Mouse (Mus musculus): ENCODE measurements around the gene Ush2a.

DNA sequence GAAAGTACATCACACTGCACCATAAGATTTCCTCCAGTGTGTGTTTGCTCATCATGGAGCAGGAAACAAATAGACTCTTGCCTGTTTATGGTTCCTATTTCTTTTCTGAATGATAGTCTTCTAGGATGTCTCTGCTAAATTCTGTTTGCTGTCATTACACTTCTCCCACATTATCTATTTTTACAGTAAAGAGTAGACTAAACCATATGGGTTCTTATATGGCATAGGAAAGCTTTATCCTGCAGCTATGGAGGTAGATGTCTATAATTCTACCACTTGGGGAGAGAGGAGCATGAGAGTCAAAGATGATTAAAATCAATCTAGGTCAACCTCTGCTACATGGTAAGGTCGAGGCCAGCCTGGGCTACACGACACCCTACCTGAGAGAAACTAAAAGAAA is 158.7 kb downstream of the Ush2a start:
- no peak for TF ChIP-seq CTCF (IDR thresholded peaks at IDR 0.05; ENCODE audit: extremely low read depth, insufficient read depth, low read length)
- no peak for TF ChIP-seq POLR2A (IDR thresholded peaks at IDR 0.05; ENCODE audit: extremely low read depth, insufficient read depth, low read length)

Measured in cortical plate, adult 2 months (tissue).